Mouse (Mus musculus) limb, embryonic 11.5 days (tissue): ENCODE data around the gene Galnt16. TPM values are rescaled to one million over a fixed set of nuclear protein-coding genes. Genes with fewer than 3 reads are reported as not detected.

Source experiments
- ATAC-seq: fragments of 200-750 bp; cut with Nextera tagmentation; 2 replicates; pipeline ENCODE4 v1.8.0; 2017; ENCODE audit warnings: low read depth; ENCODE audit not compliant: insufficient number of reproducible peaks, low FRiP score, low TSS enrichment
- DNase-seq: peaks from one replicate; pipeline ENCODE4 v3.0.0-alpha.2; 2015; ENCODE audit warnings: low spot score
- H3K27ac ChIP-seq: fragments of 300-500 bp; sonication (generic); replicated peaks from 2 replicates; pipeline ENCODE4 v1.5.1; 2014; ENCODE audit warnings: low read depth, mild to moderate bottlenecking, low read length
- H3K27me3 ChIP-seq: fragments of 300-500 bp; sonication (generic); 2 replicates; pipeline ENCODE4 v1.6.1; 2014; ENCODE audit warnings: mild to moderate bottlenecking, low read length, mixed read lengths; ENCODE audit not compliant: control insufficient read depth, insufficient read depth
- H3K36me3 ChIP-seq: fragments of 300-500 bp; sonication (generic); 2 replicates; pipeline ENCODE4 v1.6.1; 2014; ENCODE audit warnings: mild to moderate bottlenecking, low read length, moderate library complexity, mixed read lengths; ENCODE audit not compliant: control insufficient read depth, insufficient read depth
- H3K4me1 ChIP-seq: fragments of 300-500 bp; sonication (generic); 2 replicates; pipeline ENCODE4 v1.6.1; 2014; ENCODE audit warnings: low read length, mixed read lengths; ENCODE audit not compliant: control insufficient read depth, insufficient read depth
- H3K4me2 ChIP-seq: fragments of 300-500 bp; sonication (generic); 2 replicates; pipeline ENCODE4 v1.6.1; 2014; ENCODE audit warnings: low read depth, mild to moderate bottlenecking, moderate library complexity; ENCODE audit not compliant: severe bottlenecking
- H3K4me3 ChIP-seq: fragments of 300-500 bp; sonication (generic); 2 replicates; pipeline ENCODE4 v1.5.1; 2014; ENCODE audit warnings: low read depth, low read length
- H3K9ac ChIP-seq: fragments of 300-500 bp; sonication (generic); 2 replicates; pipeline ENCODE4 v1.6.1; 2014; ENCODE audit warnings: mild to moderate bottlenecking, low read length
- H3K9me3 ChIP-seq: fragments of 300-500 bp; sonication (generic); 2 replicates; pipeline ENCODE4 v1.6.1; 2016; ENCODE audit warnings: low read length; ENCODE audit not compliant: control insufficient read depth
- WGBS: fragments of 180-500 bp; shearing (Covaris S2); extraction: QIAGEN DNeasy Blood & Tissue Kit; methylation state at CpG from one replicate; pipeline ENCODE4 v1.1.7; 2014; 5-methylcytosine and 5-hydroxymethylcytosine counted together
- polyA plus RNA-seq: library from polyadenylated mRNA; unstranded; fragments of >200 nt; fragmentation: Nextera tagmentation; extraction: Ambion mirVana; gene quantifications from 2 replicates; pipeline ENCODE4 v1.2.1, GENCODE M21; 2014

The Galnt16 gene
- polyA plus RNA-seq, 1 experiment from 2014 or later, result 3.3 TPM

- peak within 1 kb of the TSS; percentile 70 for H3K4me2 ChIP-seq
- H3K4me3 ChIP-seq, result peak within 1 kb of the TSS; percentile 98
- peaks cover 8% of the 10 kb centered on the region for H3K4me1 ChIP-seq
- under 1% methylated on average over 50 of the region's 50 CpGs for WGBS
- DNase-seq (peak; percentile 94), ATAC-seq (peak; percentile 96)
- H3K27me3 ChIP-seq, result no peaks in the 10 kb centered on the region
- H3K27ac ChIP-seq, result peak within 1 kb of the TSS; percentile 76
- peaks cover 8% of the 10 kb centered on the region for H3K36me3 ChIP-seq
- peak within 1 kb of the TSS; percentile 96 for H3K9ac ChIP-seq
- no peaks in the 10 kb centered on the region for H3K9me3 ChIP-seq
Observed at GRCm38 (mm10) chr12:80643693-80644505, 125.8 kb downstream of the Galnt16 start, which contains the start of the genes Slc39a9 and Erh. TSS of gene Slc39a9 (plus strand) at chr12:80643883. TSS of gene Erh (minus strand) at chr12:80644341.

- no peak for ATAC-seq
- no peaks in the 10 kb centered on the region for H3K27me3 ChIP-seq
- peak overlapping the region; percentile 62 for H3K4me2 ChIP-seq
- DNase-seq, result no peak
- peak overlapping the region; percentile 96 for H3K9ac ChIP-seq
- H3K4me3 ChIP-seq, result peak overlapping the region; percentile 98
- no peak overlapping the region for H3K27ac ChIP-seq
- WGBS, result 12% methylated on average over 18 of the region's 18 CpGs
- H3K9me3 ChIP-seq, result no peaks in the 10 kb centered on the region
- H3K36me3 ChIP-seq, result peaks cover 8% of the 10 kb centered on the region
- peaks cover 8% of the 10 kb centered on the region for H3K4me1 ChIP-seq
Observed at GRCm38 (mm10) chr12:80644506-80644868, 126.4 kb downstream of the Galnt16 start.

DNA sequence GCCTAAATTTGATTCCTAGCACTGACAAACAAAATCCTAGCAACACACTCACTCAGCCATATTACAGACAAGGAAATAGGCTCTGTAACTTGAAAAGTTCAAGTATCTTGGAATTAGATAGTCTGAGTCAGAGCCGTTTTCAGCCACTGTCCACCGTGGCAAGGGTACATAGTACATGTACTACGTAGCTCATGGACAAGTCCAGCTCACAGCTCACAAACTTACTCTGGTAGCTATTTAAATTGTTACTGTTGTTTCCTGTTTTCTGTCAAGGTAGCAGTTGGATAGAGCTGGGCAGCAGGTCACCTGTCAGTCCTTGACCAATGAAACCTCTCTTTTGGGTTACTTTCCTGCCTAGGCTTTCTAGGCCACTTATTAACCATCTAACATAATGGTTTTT lies 128.3 kb downstream of the Galnt16 start:
- no peak for DNase-seq
- Histone ChIP-seq H3K36me3 (no peaks in the 10 kb centered on the region), H3K9ac (no peak overlapping the region), H3K27me3 (no peaks in the 10 kb centered on the region), H3K27ac (no peak overlapping the region), H3K4me2 (no peak overlapping the region), H3K4me3 (no peak overlapping the region), H3K4me1 (peaks cover 8% of the 10 kb centered on the region), H3K9me3 (no peaks in the 10 kb centered on the region)
- 94% methylated on average over 3 of the region's 3 CpGs for WGBS
- ATAC-seq, result no peak

DNA sequence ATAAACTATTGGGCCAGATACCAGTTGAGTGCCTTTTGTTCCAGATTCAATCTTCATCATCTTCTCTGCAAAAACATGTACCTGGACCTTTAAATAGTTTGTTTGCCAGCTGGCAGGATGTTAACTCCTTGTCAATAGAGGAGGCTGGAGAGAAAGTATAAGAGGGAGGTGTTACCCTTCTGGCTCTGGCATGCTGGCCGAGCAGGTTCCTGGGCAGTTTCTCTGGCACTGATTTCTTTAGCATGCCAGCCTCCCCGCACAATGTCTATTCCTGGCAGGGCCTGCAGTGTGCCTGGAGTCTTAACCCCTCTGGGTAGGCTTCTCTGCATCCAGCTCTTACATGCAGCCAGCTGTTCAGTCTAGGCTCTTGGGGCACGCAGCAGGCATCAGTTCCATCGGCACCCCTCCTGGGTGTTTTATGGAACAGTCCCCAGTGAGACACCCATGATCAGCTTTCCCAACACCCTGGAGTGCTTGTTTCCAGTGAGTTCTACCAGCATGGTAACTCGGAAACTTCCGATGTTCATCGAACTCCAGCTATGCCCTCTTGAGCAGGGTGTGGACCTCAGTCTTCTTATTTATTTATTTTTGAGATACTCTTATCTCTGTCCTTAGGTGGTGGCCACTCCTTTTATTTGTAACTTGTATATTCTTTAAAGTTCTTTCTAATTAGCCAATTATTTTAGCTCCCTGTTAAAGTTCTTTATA lies 136.0 kb downstream of the Galnt16 start:
- Histone ChIP-seq H3K9ac (no peak overlapping the region), H3K27ac (no peak overlapping the region), H3K4me3 (no peak overlapping the region), H3K9me3 (no peaks in the 10 kb centered on the region), H3K4me2 (no peak overlapping the region), H3K27me3 (no peaks in the 10 kb centered on the region), H3K36me3 (no peaks in the 10 kb centered on the region), H3K4me1 (no peaks in the 10 kb centered on the region)
- WGBS, result 92% methylated on average over 7 of the region's 7 CpGs
- no peak for ATAC-seq
- no peak for DNase-seq

- H3K4me2 ChIP-seq, result no peak overlapping the region
- H3K9me3 ChIP-seq, result no peaks in the 10 kb centered on the region
- no peaks in the 10 kb centered on the region for H3K4me1 ChIP-seq
- no peak overlapping the region for H3K27ac ChIP-seq
- H3K9ac ChIP-seq, result no peak overlapping the region
- no peaks in the 10 kb centered on the region for H3K27me3 ChIP-seq
- ATAC-seq (no peak), DNase-seq (no peak)
- 93% methylated on average over 3 of the region's 3 CpGs for WGBS
- no peaks in the 10 kb centered on the region for H3K36me3 ChIP-seq
- no peak overlapping the region for H3K4me3 ChIP-seq
Observed at GRCm38 (mm10) chr12:80654659-80655025, 136.6 kb downstream of the Galnt16 start.

DNA sequence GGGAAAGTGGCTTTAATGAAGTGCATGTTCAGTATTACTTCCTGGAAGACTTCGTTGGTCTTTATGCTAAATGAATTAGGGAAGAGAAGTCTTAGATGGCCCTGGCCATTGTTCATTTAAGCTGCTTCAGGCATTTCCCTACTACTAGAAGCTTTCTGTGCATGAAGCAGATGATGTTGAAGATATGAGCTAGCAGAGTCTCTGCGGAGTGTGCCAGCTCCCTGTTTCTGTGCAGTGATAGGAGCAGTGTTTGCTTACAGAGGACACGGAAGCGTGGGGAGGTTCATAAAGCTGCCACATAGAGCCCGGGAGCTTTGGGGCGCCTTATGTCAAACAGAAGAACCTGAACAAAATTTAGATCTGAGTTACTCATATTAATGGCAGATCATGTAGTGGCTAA lies 140.6 kb downstream of the Galnt16 start:
- Histone ChIP-seq H3K4me3 (no peak overlapping the region), H3K4me2 (no peak overlapping the region)
- 92% methylated on average over 6 of the region's 6 CpGs for WGBS

DNA sequence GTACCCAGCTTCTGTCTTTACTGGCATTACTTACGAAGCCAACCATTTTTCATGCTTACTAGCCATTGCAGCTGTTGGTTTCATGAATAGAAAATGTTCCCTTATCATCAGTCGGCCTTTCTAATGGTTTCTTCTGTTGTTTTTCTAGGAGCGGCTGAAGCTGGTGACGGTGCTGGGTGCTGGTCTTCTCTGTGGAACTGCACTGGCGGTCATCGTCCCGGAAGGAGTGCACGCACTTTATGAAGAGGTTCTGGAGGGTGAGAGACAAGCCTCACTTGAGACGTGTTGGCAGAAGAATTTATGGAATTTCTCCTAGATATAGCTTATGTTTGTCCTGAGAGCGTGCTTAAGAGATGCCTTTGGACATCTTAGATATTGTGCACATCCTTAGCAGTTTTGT lies 144.2 kb downstream of the Galnt16 start:
- Histone ChIP-seq H3K4me2 (no peak overlapping the region), H3K27me3 (no peaks in the 10 kb centered on the region), H3K27ac (no peak overlapping the region), H3K36me3 (peaks cover 2% of the 10 kb centered on the region; the same call in 1 of the 2 replicates), H3K9ac (no peak overlapping the region), H3K4me1 (no peaks in the 10 kb centered on the region), H3K4me3 (no peak overlapping the region), H3K9me3 (no peaks in the 10 kb centered on the region)
- ATAC-seq (no peak), DNase-seq (no peak)
- 94% methylated on average over 10 of the region's 10 CpGs for WGBS

More for the DNA sequence above, 140.6 kb downstream of the Galnt16 start:
- ATAC-seq (no peak), DNase-seq (no peak)
- Histone ChIP-seq H3K9ac (no peak overlapping the region), H3K4me1 (no peaks in the 10 kb centered on the region), H3K9me3 (no peaks in the 10 kb centered on the region), H3K27ac (no peak overlapping the region), H3K27me3 (no peaks in the 10 kb centered on the region), H3K36me3 (peaks cover 2% of the 10 kb centered on the region; the same call in 1 of the 2 replicates)

DNA sequence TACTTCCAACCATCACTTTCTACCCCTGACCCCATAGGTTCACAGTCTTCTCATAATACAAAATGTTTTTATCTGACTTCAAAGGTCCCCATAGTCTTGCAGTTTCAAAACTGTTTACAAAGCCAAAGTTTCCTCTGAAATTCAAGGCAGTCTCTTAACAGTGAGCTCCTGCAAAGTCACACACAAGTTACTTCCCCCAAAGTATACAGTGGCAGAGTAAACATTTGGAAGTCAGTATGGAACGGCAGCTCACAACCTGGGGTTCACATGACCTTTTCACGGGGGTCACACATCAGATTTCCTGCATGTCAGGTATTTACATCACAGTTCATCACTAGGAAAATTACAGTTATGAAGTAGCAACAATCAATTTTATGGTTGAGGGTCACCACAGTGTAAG lies 145.9 kb downstream of the Galnt16 start:
- H3K27me3 ChIP-seq, result no peaks in the 10 kb centered on the region
- H3K27ac ChIP-seq, result no peak overlapping the region
- no peaks in the 10 kb centered on the region for H3K9me3 ChIP-seq
- ATAC-seq (no peak), DNase-seq (no peak)
- no peak overlapping the region for H3K4me3 ChIP-seq
- WGBS, result 81% methylated on average over 2 of the region's 2 CpGs
- no peak overlapping the region for H3K9ac ChIP-seq
- H3K36me3 ChIP-seq, result peaks cover 2% of the 10 kb centered on the region; the same call in 1 of the 2 replicates
- H3K4me1 ChIP-seq, result no peaks in the 10 kb centered on the region
- no peak overlapping the region for H3K4me2 ChIP-seq
